Mouse (Mus musculus) testis, adult 10 weeks (tissue): ENCODE measurements around the gene Snrnp25. TPM values are rescaled to one million over a fixed set of nuclear protein-coding genes. Genes with fewer than 3 reads are reported as not detected.

Experiments used
- polyA plus RNA-seq: library from polyadenylated mRNA; stranded (reverse); fragments of 350-450 nt; fragmentation: Illumina TruSeq; extraction: RNeasy Lipid Tissue Mini Kit (QIAGEN cat#74804); gene quantifications from one replicate; pipeline ENCODE4 v1.2.3, GENCODE M21; 2014; ENCODE audit warnings: low read depth, low replicate concordance

Gene Snrnp25
- 3.6 TPM for polyA plus RNA-seq

DNA sequence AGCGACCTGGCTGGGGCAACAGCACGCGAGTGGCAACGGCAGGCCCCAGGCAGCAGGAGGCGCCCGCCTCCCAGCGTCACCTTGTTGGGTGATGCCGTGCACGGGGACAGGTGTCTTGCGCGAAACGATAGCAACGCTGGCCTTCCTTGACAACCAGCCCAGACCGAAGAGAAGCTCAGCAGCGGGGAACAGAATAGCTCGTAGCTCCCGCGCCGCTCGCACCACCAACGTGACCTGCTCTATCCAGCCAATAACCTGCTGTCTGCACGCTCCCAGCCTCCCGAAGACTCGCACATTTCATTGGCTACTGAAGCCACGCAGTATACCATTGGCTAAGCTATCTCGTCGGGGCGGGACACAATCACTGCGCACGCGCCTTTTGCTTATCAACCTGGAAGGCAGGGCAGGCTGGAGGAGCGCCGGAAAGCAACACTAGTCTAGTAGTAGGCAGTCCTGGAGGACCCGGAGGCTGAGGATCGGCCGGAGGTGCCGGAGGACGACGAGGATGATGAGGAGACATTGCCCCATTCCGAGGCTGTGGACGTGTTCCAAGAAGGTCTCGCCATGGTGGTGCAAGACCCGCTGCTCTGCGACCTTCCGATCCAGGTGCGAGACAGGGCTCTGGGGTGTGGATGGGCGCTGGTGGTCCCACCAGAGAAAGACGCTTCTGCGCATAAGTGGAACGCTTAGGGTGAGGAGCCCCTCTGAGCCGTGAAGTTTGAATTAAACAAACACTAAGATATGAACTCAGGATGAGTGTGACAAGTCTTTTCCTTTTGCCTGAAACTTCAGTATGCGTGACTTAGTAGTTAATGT, at the start of gene Snrnp25:
TSS of gene Snrnp25 (plus strand) at position 358 of the 816 bp plus-strand sequence.

DNA sequence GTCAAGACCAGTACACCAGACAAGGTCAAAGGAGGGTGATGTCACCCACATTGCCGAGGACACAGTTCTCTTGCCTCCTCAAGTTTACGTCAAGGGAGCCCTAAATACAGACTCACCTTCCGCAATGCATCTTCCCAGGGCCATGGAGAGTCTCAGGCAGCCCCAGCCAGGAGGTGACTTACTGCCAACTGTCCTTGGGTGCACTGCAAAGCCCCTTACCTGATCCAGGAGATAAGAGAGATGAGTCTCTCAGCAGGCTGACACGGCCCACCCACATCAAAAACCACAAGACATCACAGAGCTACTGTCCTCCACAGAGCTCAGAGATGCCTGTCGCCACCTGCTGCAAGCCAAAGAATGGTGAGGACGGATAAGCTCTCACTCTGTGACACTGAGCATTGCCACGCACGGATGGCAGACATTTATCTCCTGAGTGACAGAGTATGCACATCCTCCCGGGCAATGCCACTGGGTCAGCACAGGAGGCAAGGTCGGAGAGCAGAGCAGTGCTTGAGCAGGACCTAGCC, 5.1 kb upstream of the Snrnp25 start, which contains the start of gene Il9r:
TSS of gene Il9r (minus strand) at position 205 of the 527 bp plus-strand sequence.

DNA sequence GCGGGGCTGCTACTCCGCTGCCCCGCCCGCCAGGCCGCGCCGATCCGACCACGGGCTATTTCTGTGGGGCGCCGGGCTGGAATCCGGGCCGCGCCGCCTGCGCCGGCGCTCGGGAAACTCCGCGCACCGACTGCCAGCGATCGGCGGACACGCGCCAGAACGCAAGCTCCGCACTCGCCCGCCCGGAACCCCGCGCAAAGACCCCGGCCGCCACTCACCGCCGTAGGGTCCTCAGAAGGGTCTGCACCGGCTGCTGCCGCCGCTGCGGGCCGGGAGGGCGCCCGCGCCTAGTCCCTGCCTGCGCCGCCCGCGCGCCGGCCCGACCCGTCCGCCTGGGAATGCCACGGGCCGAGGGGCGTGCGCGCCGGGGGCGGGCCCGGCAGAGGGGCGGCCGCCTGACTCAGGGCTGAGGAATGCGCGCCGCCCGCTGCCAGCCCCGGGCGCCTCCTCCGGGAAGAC, 16.8 kb downstream of the Snrnp25 start, which contains the start of gene Rhbdf1:
TSS of gene Rhbdf1 (minus strand) at position 350 of the 459 bp plus-strand sequence.

DNA sequence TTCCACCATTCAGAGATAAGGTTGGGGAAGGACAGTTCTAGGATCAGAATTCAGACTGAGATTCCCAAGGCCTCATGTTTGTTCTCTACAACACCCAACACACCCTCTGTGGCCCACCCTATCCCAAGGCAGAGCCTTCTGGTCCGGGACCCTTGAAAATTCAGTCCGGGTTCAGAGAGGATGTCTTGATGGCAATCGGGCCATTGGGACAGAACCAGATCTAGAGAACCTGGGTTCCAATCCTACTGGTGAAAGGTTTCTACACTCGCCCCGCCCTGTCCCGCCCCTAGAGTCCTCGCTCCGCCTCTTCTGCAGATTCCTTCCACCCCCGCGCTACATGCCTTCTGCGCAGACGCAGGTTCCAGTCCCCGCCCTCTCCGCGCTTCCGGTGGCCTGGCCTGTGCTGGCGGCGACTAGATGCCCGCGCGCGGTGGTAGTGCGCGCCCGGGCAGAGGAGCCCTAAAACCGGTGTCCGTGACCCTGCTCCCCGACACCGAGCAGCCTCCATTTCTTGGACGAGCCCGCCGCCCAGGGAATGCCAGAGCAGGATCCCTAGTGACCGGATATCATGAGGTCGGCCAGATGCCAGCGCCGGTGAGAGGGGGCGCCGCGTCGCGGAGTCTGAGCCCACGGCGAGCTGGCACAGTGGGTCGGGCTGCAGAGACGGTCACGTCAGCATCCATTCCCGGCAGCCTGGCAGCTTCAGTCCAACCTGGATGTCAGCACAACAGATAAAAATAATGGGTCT, 21.1 kb downstream of the Snrnp25 start, which contains the start of gene Mpg:
TSS of gene Mpg (plus strand) at position 382 of the 748 bp plus-strand sequence.

Other genes starting within 250 kb of the Snrnp25 start
- gene 4930524B15Rik, start 239.8 kb upstream of the Snrnp25 start, polyA plus RNA-seq, result 76.3 TPM
- not detected for gene Nsg2, start 205.0 kb upstream of the Snrnp25 start, polyA plus RNA-seq
- gene Il9r, start 5.1 kb upstream of the Snrnp25 start, polyA plus RNA-seq, result 0.70 TPM
- 0.04 TPM for gene Rhbdf1, start 16.9 kb downstream of the Snrnp25 start, polyA plus RNA-seq
- 4.5 TPM for gene Mpg, start 21.1 kb downstream of the Snrnp25 start, polyA plus RNA-seq
- 8.3 TPM for gene Nprl3, start 62.3 kb downstream of the Snrnp25 start, polyA plus RNA-seq
- not detected for gene Hba-x, start 71.0 kb downstream of the Snrnp25 start, polyA plus RNA-seq
- gene Hba-a1, start 78.1 kb downstream of the Snrnp25 start, polyA plus RNA-seq, result 15.4 TPM
- not detected for gene Hbq1b, start 81.5 kb downstream of the Snrnp25 start, polyA plus RNA-seq
- not detected for gene Hba-a2, start 91.1 kb downstream of the Snrnp25 start, polyA plus RNA-seq
- gene Hbq1a, start 94.7 kb downstream of the Snrnp25 start, polyA plus RNA-seq, result not detected
- 0.15 TPM for gene Sh3pxd2b, start 142.4 kb downstream of the Snrnp25 start, polyA plus RNA-seq
- gene Ubtd2, start 250.0 kb downstream of the Snrnp25 start, polyA plus RNA-seq, result 30.1 TPM